Mouse (Mus musculus) lung, embryonic 14.5 days (tissue): ENCODE measurements around the gene Sv2c. TPM values are rescaled to one million over a fixed set of nuclear protein-coding genes. Genes with fewer than 3 reads are reported as not detected.
A peak's percentile ranks its signal among the peaks of the same experiment; 100 is the strongest.
"Not testable (repeated sequence)": the region's sequence is repeated elsewhere in the genome, so short reads cannot be mapped to it uniquely, and the experiment has no call there.

Experiments used
- ATAC-seq: fragments of 200-750 bp; cut with Nextera tagmentation; 2 replicates; pipeline ENCODE4 v1.8.0; 2017; ENCODE audit warnings: mild to moderate bottlenecking, moderate TSS enrichment, moderate library complexity; ENCODE audit not compliant: insufficient read depth
- DNase-seq: peaks from one replicate; pipeline ENCODE4 v3.0.0-alpha.2; 2015
- H3K27ac ChIP-seq: fragments of 300-500 bp; sonication (generic); 2 replicates; pipeline ENCODE4 v1.5.1; 2014; ENCODE audit warnings: low read depth, mild to moderate bottlenecking, moderate library complexity
- H3K27me3 ChIP-seq: fragments of 300-500 bp; sonication (generic); 2 replicates; pipeline ENCODE4 v1.6.1; 2014; ENCODE audit warnings: low read length, control low read depth; ENCODE audit not compliant: insufficient read depth
- H3K36me3 ChIP-seq: fragments of 300-500 bp; sonication (generic); 2 replicates; pipeline ENCODE4 v1.6.1; 2014; ENCODE audit warnings: control low read depth; ENCODE audit not compliant: insufficient read depth
- H3K4me1 ChIP-seq: fragments of 300-500 bp; sonication (generic); 2 replicates; pipeline ENCODE4 v1.6.1; 2014; ENCODE audit warnings: antibody characterized with exemption, control low read depth; ENCODE audit not compliant: insufficient read depth
- H3K4me2 ChIP-seq: fragments of 300-500 bp; sonication (generic); 2 replicates; pipeline ENCODE4 v1.6.1; 2014; ENCODE audit warnings: mild to moderate bottlenecking
- H3K4me3 ChIP-seq: fragments of 300-500 bp; sonication (generic); 2 replicates; pipeline ENCODE4 v1.5.1; 2014; ENCODE audit warnings: low read depth, low read length
- H3K9ac ChIP-seq: fragments of 300-500 bp; sonication (generic); 2 replicates; pipeline ENCODE4 v1.6.1; 2014
- H3K9me3 ChIP-seq: fragments of 300-500 bp; sonication (generic); 2 replicates; pipeline ENCODE4 v1.6.1; 2016; ENCODE audit warnings: low read depth, low read length, control low read depth
- CTCF ChIP-seq: IDR thresholded peaks from 2 replicates; pipeline ENCODE4 v1.5.1; 2016; ENCODE audit warnings: antibody characterized with exemption, low read depth
- WGBS: fragments of 180-500 bp; shearing (Covaris S2); extraction: QIAGEN DNeasy Blood & Tissue Kit; methylation state at CpG from one replicate; pipeline ENCODE4 v1.1.7; 2014; 5-methylcytosine and 5-hydroxymethylcytosine counted together
- polyA plus RNA-seq: library from polyadenylated mRNA; unstranded; fragments of >200 nt; fragmentation: Nextera tagmentation; extraction: Ambion mirVana; gene quantifications from 2 replicates; pipeline ENCODE4 v1.2.1, GENCODE M21; 2014

Gene Sv2c
- polyA plus RNA-seq, 1 experiment from 2014 or later = 0.63 TPM

DNA sequence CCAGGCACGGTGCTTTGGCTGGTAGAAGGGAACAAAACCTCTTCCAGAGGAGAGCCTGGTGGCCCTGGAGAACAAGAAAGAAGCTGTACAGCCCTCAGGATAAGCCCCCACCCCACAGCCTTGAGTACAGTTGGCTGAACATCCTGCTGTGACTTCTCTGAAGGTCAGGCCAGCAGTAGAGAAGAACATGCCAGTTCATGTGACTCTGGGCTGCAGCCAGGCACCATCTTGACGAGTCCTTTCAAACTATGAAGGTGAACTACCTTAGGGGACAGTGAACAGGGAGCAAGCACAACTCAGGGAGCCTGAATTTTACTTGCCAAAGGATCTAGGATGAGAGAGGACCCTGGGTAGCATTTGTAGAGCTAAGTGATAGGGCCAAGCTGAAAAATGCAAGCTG, 19.7 kb downstream of the Sv2c start:
- H3K4me3 ChIP-seq = no peak overlapping the region
- H3K9me3 ChIP-seq = no peaks in the 10 kb centered on the region
- H3K27ac ChIP-seq = no peak overlapping the region
- WGBS = 64% methylated on average over 2 of the region's 2 CpGs
- no peaks in the 10 kb centered on the region for H3K27me3 ChIP-seq
- H3K9ac ChIP-seq = no peak overlapping the region
- no peak for ATAC-seq
- no peaks in the 10 kb centered on the region for H3K4me1 ChIP-seq
- H3K36me3 ChIP-seq = no peaks in the 10 kb centered on the region
- H3K4me2 ChIP-seq = no peak overlapping the region
- TF ChIP-seq CTCF = no peak
- no peak for DNase-seq

DNA sequence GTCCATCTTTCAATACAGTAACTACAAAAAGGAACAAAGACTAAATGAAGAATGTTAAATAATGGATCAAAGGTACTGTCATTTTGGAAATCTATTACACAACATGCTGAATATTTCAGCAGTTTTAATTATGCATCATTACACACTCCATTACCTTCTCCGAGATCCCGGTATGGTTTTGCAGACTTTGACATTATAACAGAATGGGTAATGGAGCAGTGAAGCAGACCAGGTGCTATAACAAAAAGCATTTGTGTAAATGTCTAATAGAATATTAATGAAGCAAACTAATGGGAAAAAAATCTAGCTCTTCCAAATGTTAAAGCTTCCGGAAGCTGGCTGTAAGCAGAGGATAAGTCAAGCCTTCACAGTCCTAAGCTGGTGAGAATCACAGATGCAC, 21.6 kb downstream of the Sv2c start:
- Histone ChIP-seq H3K9me3 (no peaks in the 10 kb centered on the region), H3K36me3 (no peaks in the 10 kb centered on the region), H3K27ac (no peak overlapping the region), H3K9ac (no peak overlapping the region), H3K27me3 (no peaks in the 10 kb centered on the region), H3K4me2 (no peak overlapping the region), H3K4me1 (no peaks in the 10 kb centered on the region), H3K4me3 (no peak overlapping the region)
- WGBS = 79% methylated on average over 3 of the region's 3 CpGs
- DNase-seq = no peak
- ATAC-seq = no peak
- no peak for TF ChIP-seq CTCF

DNA sequence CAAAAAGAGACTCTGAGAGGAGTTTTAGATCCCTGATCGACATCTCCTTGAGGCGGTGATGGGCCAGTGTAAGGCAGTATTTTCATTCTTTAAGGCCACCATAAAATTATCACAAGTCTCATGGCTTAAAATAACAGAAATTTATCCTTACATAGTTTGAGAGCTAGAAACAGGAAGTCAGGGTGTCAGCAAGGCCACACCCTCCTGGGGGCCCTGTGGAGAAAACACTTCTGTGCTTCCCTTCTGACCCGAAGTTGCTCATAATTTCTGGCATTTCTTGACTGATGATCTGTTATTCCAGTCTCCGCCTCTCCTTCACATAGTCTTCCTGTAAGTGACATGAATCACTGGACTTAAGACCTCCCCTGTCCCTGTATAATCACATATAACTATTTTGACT, 26.0 kb downstream of the Sv2c start:
- ATAC-seq (no peak), DNase-seq (peak; percentile 40)
- Histone ChIP-seq H3K27ac (no peak overlapping the region), H3K4me1 (no peaks in the 10 kb centered on the region), H3K36me3 (no peaks in the 10 kb centered on the region), H3K27me3 (no peaks in the 10 kb centered on the region), H3K4me2 (no peak overlapping the region), H3K4me3 (no peak overlapping the region), H3K9ac (no peak overlapping the region), H3K9me3 (no peaks in the 10 kb centered on the region)
- WGBS = 57% methylated on average over 4 of the region's 4 CpGs
- no peak for TF ChIP-seq CTCF

DNA sequence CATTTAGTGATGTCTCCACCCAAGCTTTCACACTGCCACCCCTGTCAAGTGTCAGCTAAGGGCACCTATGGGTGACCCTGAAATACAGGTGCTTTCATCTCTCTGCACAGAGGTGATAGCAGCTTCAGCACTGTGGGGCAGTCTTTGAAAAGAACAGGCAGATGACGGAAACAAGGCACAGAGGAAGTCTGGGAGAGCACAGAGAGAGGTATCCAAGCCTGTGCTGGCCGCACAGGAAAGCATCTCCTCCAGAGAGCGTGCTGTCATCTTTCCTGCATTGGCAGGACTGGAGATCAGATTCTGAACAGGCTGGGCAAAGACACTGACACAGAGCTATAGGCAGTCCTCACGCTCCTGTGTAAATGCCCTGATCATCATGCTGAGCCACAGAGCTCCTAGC, 41.4 kb downstream of the Sv2c start:
- ATAC-seq (no peak), DNase-seq (no peak)
- WGBS = 65% methylated on average over 4 of the region's 4 CpGs
- no peaks in the 10 kb centered on the region for H3K27me3 ChIP-seq
- no peaks in the 10 kb centered on the region for H3K36me3 ChIP-seq
- no peaks in the 10 kb centered on the region for H3K9me3 ChIP-seq
- H3K4me3 ChIP-seq = no peak overlapping the region
- H3K27ac ChIP-seq = no peak overlapping the region
- no peak overlapping the region for H3K9ac ChIP-seq
- no peak for TF ChIP-seq CTCF
- H3K4me1 ChIP-seq = no peaks in the 10 kb centered on the region
- H3K4me2 ChIP-seq = no peak overlapping the region

DNA sequence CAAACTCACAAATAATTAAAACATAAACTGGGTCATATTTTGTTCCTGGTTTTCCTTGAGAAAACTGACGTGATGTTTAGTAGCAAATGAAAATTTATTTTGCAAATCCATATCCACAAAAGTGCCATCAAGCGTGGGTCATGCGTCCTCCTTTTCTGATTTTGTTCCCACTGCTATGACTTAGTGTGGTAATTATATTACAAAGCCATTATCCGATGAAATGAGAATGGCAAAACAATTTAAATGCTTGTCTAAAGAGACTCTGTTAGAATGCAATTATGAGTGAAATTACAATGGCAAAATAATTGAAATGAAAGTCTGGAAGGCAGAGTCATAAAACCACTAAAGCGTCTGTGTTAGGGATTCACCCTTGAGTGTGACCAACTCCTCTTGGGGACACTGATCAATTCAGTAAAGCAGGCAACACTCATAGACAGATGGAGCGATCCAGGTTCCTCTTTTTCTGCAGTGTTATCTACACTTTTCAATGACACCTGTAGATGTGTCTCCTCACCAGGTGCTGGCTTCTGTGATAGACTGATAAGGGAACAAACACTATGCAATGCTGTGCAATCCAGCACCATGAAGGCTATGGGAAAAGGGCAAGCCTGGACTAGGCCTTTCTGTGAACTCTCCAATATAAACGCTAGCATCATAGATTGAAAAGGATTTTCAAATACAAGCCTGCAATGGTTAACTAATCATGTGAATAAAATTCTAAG, 46.6 kb downstream of the Sv2c start:
- Histone ChIP-seq H3K4me1 (no peaks in the 10 kb centered on the region), H3K27ac (no peak overlapping the region), H3K36me3 (no peaks in the 10 kb centered on the region), H3K27me3 (no peaks in the 10 kb centered on the region), H3K9me3 (no peaks in the 10 kb centered on the region), H3K9ac (no peak overlapping the region), H3K4me2 (no peak overlapping the region), H3K4me3 (no peak overlapping the region)
- no peak for ATAC-seq
- no peak for DNase-seq
- no peak for TF ChIP-seq CTCF
- 77% methylated on average over 7 of the region's 7 CpGs for WGBS

DNA sequence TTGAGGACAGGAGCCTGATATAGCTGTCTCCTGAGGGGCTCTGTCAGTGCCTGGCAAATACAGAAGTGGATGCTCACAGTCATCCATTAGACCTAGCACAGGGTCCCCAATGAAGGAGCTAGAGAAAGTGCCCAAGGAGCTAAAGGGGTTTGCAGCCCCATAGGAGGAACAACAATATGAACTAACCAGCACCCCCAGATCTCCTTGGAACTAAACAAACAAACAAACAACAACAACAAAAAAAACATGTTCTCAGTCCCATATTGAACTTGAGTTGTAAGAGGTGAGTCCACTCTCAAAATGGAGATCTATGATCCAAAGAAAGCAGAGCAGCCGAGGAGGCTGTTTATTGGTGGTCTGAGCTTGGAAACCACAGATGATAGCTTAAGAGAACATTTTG, 50.6 kb downstream of the Sv2c start, which contains the start of gene Gm17190:
Gm17190 (plus strand) TSS at position 301 of the 400 bp plus-strand sequence.
- H3K9ac ChIP-seq, H3K27ac ChIP-seq, H3K36me3 ChIP-seq, ATAC-seq, H3K4me2 ChIP-seq, H3K4me3 ChIP-seq, DNase-seq, H3K4me1 ChIP-seq, H3K27me3 ChIP-seq, H3K9me3 ChIP-seq: not testable (repeated sequence)
- WGBS = 91% methylated on average over 1 of the region's 1 CpGs

DNA sequence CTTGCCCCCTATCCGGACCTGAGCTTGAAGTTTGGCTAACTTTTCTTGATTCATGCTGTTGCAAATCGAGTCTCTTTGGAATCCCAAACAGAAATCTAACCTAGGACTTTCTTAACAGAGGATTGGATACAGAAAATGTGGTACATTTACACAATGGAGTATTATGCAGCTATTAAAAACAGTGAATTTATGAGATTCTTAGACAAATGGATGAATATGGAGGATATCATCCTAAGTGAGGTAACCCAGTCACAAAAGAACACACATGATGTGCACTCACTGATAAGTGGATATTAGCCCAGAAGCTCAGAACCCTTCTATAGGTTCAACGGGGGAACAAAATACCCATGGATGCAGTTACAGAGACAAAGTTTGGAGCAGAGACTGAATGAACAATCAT, 51.1 kb downstream of the Sv2c start, which contains the start of gene Gm20075:
Gm20075 (minus strand) TSS at position 101 of the 400 bp plus-strand sequence.
- not testable (repeated sequence) for DNase-seq, H3K27me3 ChIP-seq, H3K4me1 ChIP-seq, H3K36me3 ChIP-seq, H3K4me2 ChIP-seq, H3K9ac ChIP-seq, ATAC-seq, H3K27ac ChIP-seq, H3K4me3 ChIP-seq, H3K9me3 ChIP-seq
- 81% methylated on average over 3 of the region's 3 CpGs for WGBS
